Mouse (Mus musculus): ENCODE measurements around the gene Rhebl1.

- no peak for TF ChIP-seq POLR2A (IDR thresholded peaks at IDR 0.05; ENCODE audit: borderline replicate concordance, insufficient read depth, low read length)
- no peak for TF ChIP-seq CTCF (IDR thresholded peaks at IDR 0.05; ENCODE audit: borderline replicate concordance, insufficient read depth, low read depth, low read length)
Observed at GRCm38 (mm10) chr15:98845149-98845548, 49.2 kb downstream of the Rhebl1 start.

Measured in cerebellum, adult 2 months (tissue).